Mouse (Mus musculus): ENCODE data around the gene Spryd3. TPM values are rescaled to one million over a fixed set of nuclear protein-coding genes. Genes with fewer than 3 reads are reported as not detected.

Gene Spryd3
- polyA plus RNA-seq (2015; fragmentation: Nextera tagmentation; extraction: Ambion mirVana) = 107 and 114 TPM in 2 replicates

DNA sequence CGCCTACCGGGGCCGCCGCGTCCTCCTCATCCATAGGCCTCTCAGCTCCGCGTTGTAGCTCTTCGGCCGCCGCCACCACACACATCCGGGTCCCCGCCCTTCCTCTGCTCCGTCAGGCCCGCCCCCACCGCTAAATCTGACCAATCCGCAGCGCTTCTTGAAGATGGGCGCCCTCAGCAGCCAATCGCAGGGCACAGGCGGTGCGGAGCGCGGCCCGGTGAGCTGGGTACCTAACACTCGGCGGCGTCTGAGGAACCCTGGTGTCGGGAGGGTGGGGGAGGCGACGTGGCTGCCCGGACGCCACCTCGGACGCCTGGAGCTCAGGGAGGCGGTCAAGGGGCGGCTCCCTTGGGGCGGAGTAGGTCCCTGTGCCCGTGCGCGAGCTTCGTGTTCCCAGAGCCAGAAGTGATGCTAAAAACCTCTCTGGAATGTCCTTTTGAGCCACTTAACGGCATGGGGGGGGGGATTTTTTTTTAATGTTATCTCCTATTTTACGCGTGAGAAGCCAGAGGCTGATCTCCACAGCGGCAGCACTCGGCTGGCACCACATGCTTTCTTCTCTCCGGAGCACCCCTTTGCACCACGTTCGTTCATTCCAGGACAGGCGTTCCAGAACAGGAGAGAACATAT is at the start of gene Spryd3:
Spryd3 (minus strand) TSS at position 106 of the 630 bp plus-strand sequence.

DNA sequence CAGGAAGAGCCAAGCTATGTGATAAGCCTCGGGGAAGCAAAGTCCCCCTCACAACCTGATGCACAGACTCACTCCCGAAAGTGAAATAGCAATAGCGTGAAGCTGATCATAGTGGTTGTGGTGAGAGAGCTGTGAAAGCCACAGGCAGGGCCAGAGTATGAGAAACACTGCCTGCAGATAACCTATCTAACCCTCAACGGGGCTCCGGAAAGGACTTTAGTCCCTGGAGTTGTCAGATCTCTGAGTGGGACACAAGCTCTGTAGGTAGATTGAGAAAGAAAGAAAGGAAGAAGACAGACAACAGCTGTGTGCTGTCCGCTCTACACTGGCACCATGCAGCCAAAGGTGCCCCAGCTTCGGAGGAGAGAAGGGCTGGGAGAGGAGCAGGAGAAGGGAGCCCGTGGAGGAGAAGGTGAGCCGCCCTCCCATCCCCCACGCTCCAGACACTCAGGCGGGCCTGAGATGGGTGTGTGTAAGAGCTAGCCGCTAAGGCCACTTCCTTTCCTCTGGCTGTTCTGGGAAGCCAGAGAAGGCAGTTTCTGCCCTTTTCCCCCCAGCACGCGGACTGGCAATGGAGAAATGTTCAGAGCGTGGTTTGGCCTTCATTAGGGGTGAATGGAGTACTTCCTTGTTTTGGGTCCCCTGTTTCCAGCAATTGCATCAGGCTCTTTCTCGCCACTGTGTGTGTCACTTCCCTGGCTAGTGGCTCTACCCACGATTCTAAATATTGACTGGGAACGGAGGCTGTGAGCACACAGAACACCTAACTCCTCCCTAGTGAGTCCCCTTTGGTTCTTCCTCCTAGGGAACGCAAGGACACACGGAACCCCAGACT is 14.5 kb upstream of the Spryd3 start, which contains the start of gene Soat2:
Soat2 (plus strand) TSS at position 226 of the 835 bp plus-strand sequence.

DNA sequence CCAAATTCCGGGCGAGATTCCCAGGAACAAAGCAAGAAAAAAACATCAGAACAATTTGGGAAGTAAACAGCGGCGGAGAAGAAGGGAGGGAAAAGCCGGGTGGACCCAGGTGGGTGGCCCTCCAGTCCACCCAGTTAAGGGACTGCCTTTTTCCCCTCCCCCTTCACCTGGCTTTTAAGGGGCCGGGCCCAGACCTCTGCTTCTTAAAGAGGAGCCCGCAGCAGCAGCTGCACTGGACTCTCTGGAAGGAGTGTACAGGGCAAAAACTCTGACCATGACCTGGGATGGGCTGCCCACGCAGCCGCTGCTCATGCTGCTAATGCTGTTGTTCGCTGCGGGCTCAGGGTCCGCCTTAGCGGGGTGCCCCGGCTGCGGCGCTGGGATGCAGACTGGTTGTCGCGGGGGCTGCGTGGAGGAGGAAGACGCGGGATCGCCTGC is 8.3 kb upstream of the Spryd3 start, which contains the start of gene Igfbp6:
Igfbp6 (plus strand) TSS at position 89 of the 438 bp plus-strand sequence.

DNA sequence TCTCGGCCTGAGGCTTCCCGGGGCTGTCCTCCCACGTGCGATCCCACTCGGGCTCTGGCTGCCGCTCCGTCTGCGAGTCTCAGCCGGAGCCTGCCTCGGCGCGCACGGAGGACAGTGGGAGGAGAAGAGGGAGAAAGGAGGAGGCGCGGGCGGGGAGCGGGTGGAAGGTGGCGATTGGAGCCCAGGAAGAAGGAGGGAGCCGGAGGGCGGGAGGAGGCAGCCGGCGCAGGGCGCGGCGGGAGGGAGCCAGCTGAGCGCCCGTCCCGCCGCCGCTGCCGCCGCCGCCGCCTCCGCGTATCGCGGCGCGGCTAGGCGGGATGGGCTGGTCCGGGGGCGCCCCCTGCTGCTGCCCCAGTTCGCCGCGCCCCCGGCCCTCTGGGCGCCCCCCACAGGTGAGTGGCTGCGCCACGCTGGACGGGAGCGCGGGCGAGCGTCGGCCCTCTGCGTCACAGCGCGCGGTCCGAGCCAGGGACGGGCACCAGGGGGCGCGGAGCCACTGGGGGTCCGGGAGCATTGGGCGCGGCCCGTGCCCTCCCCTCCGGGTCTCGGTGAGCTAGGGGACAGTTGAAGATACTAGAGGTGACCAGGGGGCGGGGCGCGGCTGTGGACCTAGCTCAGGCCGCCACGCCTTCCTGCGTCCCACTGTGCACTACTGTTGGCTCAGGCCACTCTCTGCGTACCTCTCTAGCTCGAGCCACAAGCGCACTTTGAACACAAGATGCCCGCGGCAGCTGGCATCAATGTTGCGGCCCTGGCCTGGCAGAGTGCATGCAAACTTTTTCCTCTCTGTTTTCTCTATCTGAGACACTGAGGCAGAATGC is 35.7 kb downstream of the Spryd3 start, which contains the start of gene Tns2:
Tns2 (plus strand) TSS at position 253 of the 821 bp plus-strand sequence.

DNA sequence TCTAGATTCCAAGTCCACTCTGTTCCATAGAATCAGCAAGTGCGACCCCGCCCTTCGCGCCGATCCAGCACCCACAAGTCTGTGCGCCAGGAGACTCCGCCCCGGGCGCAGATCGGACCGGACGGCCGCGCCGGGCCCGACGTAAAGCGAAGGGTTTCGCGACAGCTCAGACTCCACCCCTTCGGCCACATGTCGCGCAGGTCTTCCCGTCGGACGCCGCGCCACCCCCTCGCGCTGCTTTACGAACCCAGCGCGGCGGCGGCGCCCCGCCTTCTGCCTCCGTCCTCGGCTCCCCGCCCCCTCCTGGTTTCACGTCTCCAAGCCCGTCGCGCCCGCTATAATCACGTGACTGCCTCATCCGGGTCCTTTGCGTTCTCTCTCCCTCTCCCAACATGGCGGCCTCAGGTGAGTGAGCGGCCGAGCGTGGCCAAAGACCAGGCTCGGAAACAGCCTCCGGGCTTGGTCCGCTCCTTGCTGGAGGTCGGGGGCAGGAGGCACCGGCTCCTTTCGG is 62.4 kb downstream of the Spryd3 start, which contains the start of gene Eif4b:
Eif4b (plus strand) TSS at position 215 of the 511 bp plus-strand sequence.

Other genes starting within 250 kb of the Spryd3 start
- gene Krt76, start 243.3 kb downstream of the Spryd3 start, polyA plus RNA-seq (2015; fragmentation: Nextera tagmentation; extraction: Ambion mirVana) = not detected in 2 replicates
- not detected in 2 replicates for gene Krt4, start 211.5 kb downstream of the Spryd3 start, polyA plus RNA-seq (2015; fragmentation: Nextera tagmentation; extraction: Ambion mirVana)
- gene Krt79, start 195.9 kb downstream of the Spryd3 start, polyA plus RNA-seq (2015; fragmentation: Nextera tagmentation; extraction: Ambion mirVana) = 0.28 and 0.32 TPM in 2 replicates
- gene Krt78, start 181.9 kb downstream of the Spryd3 start, polyA plus RNA-seq (2015; fragmentation: Nextera tagmentation; extraction: Ambion mirVana) = not detected in 2 replicates
- 0.45 and 0.87 TPM in 2 replicates for gene Krt8, start 131.8 kb downstream of the Spryd3 start, polyA plus RNA-seq (2015; fragmentation: Nextera tagmentation; extraction: Ambion mirVana)
- 1.4 and 1.9 TPM in 2 replicates for gene Krt18, start 108.1 kb downstream of the Spryd3 start, polyA plus RNA-seq (2015; fragmentation: Nextera tagmentation; extraction: Ambion mirVana)
- 57.5 and 60.8 TPM in 2 replicates for gene Eif4b, start 62.5 kb downstream of the Spryd3 start, polyA plus RNA-seq (2015; fragmentation: Nextera tagmentation; extraction: Ambion mirVana)
- 8.8 and 10.3 TPM in 2 replicates for gene Tns2, start 35.8 kb downstream of the Spryd3 start, polyA plus RNA-seq (2015; fragmentation: Nextera tagmentation; extraction: Ambion mirVana)
- gene Igfbp6, start 8.1 kb upstream of the Spryd3 start, polyA plus RNA-seq (2015; fragmentation: Nextera tagmentation; extraction: Ambion mirVana) = 21.1 and 33.5 TPM in 2 replicates
- 0.21 TPM in 1 of 2 replicates, not detected in the other for gene Soat2, start 14.3 kb upstream of the Spryd3 start, polyA plus RNA-seq (2015; fragmentation: Nextera tagmentation; extraction: Ambion mirVana)
- 27.4 and 27.5 TPM in 2 replicates for gene Zfp740, start 67.0 kb upstream of the Spryd3 start, polyA plus RNA-seq (2015; fragmentation: Nextera tagmentation; extraction: Ambion mirVana)
- gene Csad, start 68.5 kb upstream of the Spryd3 start, polyA plus RNA-seq (2015; fragmentation: Nextera tagmentation; extraction: Ambion mirVana) = 44.0 and 46.0 TPM in 2 replicates
- gene Itgb7, start 95.7 kb upstream of the Spryd3 start, polyA plus RNA-seq (2015; fragmentation: Nextera tagmentation; extraction: Ambion mirVana) = 1.0 and 2.9 TPM in 2 replicates
- 7.1 and 7.7 TPM in 2 replicates for gene Rarg, start 121.3 kb upstream of the Spryd3 start, polyA plus RNA-seq (2015; fragmentation: Nextera tagmentation; extraction: Ambion mirVana)
- gene Gm9918, start 134.3 kb upstream of the Spryd3 start, polyA plus RNA-seq (2015; fragmentation: Nextera tagmentation; extraction: Ambion mirVana) = 0.06 and 0.10 TPM in 2 replicates
- gene Mfsd5, start 143.2 kb upstream of the Spryd3 start, polyA plus RNA-seq (2015; fragmentation: Nextera tagmentation; extraction: Ambion mirVana) = 67.6 and 67.7 TPM in 2 replicates
- gene Espl1, start 160.0 kb upstream of the Spryd3 start, polyA plus RNA-seq (2015; fragmentation: Nextera tagmentation; extraction: Ambion mirVana) = 1.8 and 2.0 TPM in 2 replicates
- gene Pfdn5, start 189.9 kb upstream of the Spryd3 start, polyA plus RNA-seq (2015; fragmentation: Nextera tagmentation; extraction: Ambion mirVana) = 546 and 574 TPM in 2 replicates
- 69.0 and 80.3 TPM in 2 replicates for gene Myg1, start 195.5 kb upstream of the Spryd3 start, polyA plus RNA-seq (2015; fragmentation: Nextera tagmentation; extraction: Ambion mirVana)
- 29.8 and 30.2 TPM in 2 replicates for gene Aaas, start 214.5 kb upstream of the Spryd3 start, polyA plus RNA-seq (2015; fragmentation: Nextera tagmentation; extraction: Ambion mirVana)
- gene Sp7, start 230.9 kb upstream of the Spryd3 start, polyA plus RNA-seq (2015; fragmentation: Nextera tagmentation; extraction: Ambion mirVana) = 0.51 and 0.67 TPM in 2 replicates